Mouse (Mus musculus): ENCODE measurements around the gene Atp6v1g3.

DNA sequence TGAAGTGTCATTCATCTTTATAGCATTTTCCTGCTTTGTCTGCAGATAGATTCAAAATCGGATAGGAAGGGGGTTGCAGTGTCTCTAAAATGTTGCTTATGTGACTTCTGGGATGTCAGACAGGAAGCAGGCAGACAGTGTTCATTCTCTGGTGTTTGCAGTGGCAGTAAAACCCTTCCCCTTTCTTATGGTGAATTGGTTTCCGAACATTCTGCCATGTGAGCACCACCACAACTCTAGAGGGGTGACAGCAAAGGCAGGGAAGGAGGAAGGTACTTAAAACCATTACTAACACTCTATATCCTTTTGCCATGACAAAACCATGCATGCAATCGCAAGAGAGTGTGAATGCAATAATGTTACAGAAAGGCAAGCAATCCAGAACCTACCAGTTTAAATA lies 1.4 kb downstream of the Atp6v1g3 start:
- TF ChIP-seq CTCF (IDR thresholded peaks at IDR 0.05; ENCODE audit: low read depth) (no peak), EP300 (IDR thresholded peaks at IDR 0.05; ENCODE audit: low read depth) (no peak)

Data from liver, postnatal 0 days (tissue).